Mouse (Mus musculus) stomach, postnatal 0 days (tissue): Measurements from ENCODE around the gene Tnfaip8l2. TPM values are rescaled to one million over a fixed set of nuclear protein-coding genes. Genes with fewer than 3 reads are reported as not detected.

Source experiments
- ATAC-seq: fragments of 200-750 bp; cut with Nextera tagmentation; 2 replicates; pipeline ENCODE4 v1.8.0; 2017; ENCODE audit not compliant: low FRiP score, low TSS enrichment
- DNase-seq: peaks from one replicate; pipeline ENCODE4 v3.0.0-alpha.2; 2016; ENCODE audit warnings: low spot score
- H3K27ac ChIP-seq: fragments of 300-500 bp; sonication (generic); replicated peaks from 2 replicates; pipeline ENCODE4 v1.5.1; 2014; ENCODE audit warnings: mild to moderate bottlenecking, control low read depth
- H3K27me3 ChIP-seq: fragments of 300-500 bp; sonication (generic); 2 replicates; pipeline ENCODE4 v1.6.1; 2014; ENCODE audit warnings: low read length; ENCODE audit not compliant: control insufficient read depth, insufficient read depth
- H3K36me3 ChIP-seq: fragments of 300-500 bp; sonication (generic); 2 replicates; pipeline ENCODE4 v1.6.1; 2014; ENCODE audit warnings: low read length, mixed read lengths; ENCODE audit not compliant: control insufficient read depth, insufficient read depth
- H3K4me1 ChIP-seq: fragments of 300-500 bp; sonication (generic); replicated peaks from 2 replicates; pipeline ENCODE4 v1.6.1; 2014; ENCODE audit warnings: antibody characterized with exemption; ENCODE audit not compliant: control insufficient read depth, insufficient read depth
- H3K4me2 ChIP-seq: fragments of 300-500 bp; sonication (generic); replicated peaks from 2 replicates; pipeline ENCODE4 v1.6.1; 2014; ENCODE audit warnings: low read depth, mild to moderate bottlenecking, control low read depth, moderate library complexity
- H3K4me3 ChIP-seq: fragments of 300-500 bp; sonication (generic); 2 replicates; pipeline ENCODE4 v1.5.1; 2014; ENCODE audit warnings: low read depth, low read length, control low read depth
- H3K9ac ChIP-seq: fragments of 300-500 bp; sonication (generic); 2 replicates; pipeline ENCODE4 v1.6.1; 2014; ENCODE audit warnings: mild to moderate bottlenecking, low read length, control low read depth, mixed read lengths
- H3K9me3 ChIP-seq: fragments of 300-500 bp; sonication (generic); 2 replicates; pipeline ENCODE4 v1.6.1; 2016; ENCODE audit warnings: low read length; ENCODE audit not compliant: control insufficient read depth
- CTCF ChIP-seq: IDR thresholded peaks from 2 replicates; pipeline ENCODE4 v1.5.1; 2016; ENCODE audit warnings: antibody characterized with exemption, low read depth, mild to moderate bottlenecking, moderate library complexity
- EP300 ChIP-seq: optimal IDR thresholded peaks from 2 replicates; pipeline ENCODE3; 2016; ENCODE audit warnings: antibody characterized with exemption
- WGBS: fragments of 180-500 bp; shearing (Covaris S2); extraction: QIAGEN DNeasy Blood & Tissue Kit; methylation state at CpG from one replicate; pipeline ENCODE4 v1.1.7; 2014; 5-methylcytosine and 5-hydroxymethylcytosine counted together
- polyA plus RNA-seq: library from polyadenylated mRNA; unstranded; fragments of >200 nt; fragmentation: Nextera tagmentation; extraction: Ambion mirVana; gene quantifications from 2 replicates; pipeline ENCODE4 v1.2.1, GENCODE M21; 2015

The Tnfaip8l2 gene
- polyA plus RNA-seq, 1 experiment from 2014 or later: 5.3 TPM

GRCm38 (mm10) chr3:95172526-95173255 is 30.5 kb upstream of the Tnfaip8l2 start:
- Histone ChIP-seq H3K4me3 (peak overlapping the region; percentile 15; the same call in 1 of the 2 replicates), H3K4me2 (peak overlapping the region; percentile 42; the same call in 1 of the 2 replicates), H3K27ac (no peak overlapping the region), H3K4me1 (no peaks in the 10 kb centered on the region), H3K36me3 (peaks cover 6% of the 10 kb centered on the region; the same call in 1 of the 2 replicates), H3K27me3 (no peaks in the 10 kb centered on the region; the same call in 1 of the 2 replicates), H3K9ac (0 out of 2 replicates have a peak overlapping the region, but pooled peaks have one; percentile 8), H3K9me3 (no peaks in the 10 kb centered on the region)
- ATAC-seq: 0 out of 2 replicates have a peak, but pooled peaks have one; percentile 11
- WGBS: 45% methylated on average over 66 of the region's 84 CpGs
- peak; percentile 31 for DNase-seq
- TF ChIP-seq CTCF (peak; percentile 2; the same call in 1 of the 2 replicates), EP300 (no peak)

- Histone ChIP-seq H3K36me3 (peaks cover 9% of the 10 kb centered on the region; the same call in 1 of the 2 replicates), H3K27ac (no peak overlapping the region), H3K4me2 (no peak overlapping the region), H3K4me1 (no peaks in the 10 kb centered on the region), H3K9ac (no peak overlapping the region), H3K9me3 (no peaks in the 10 kb centered on the region), H3K4me3 (no peak overlapping the region), H3K27me3 (no peaks in the 10 kb centered on the region; the same call in 1 of the 2 replicates)
- WGBS: 53% methylated on average over 6 of the region's 6 CpGs
- TF ChIP-seq CTCF (no peak), EP300 (no peak)
- DNase-seq: no peak
- ATAC-seq: no peak
These were observed 28.9 kb upstream of the Tnfaip8l2 start for GRCm38 (mm10) chr3:95171105-95171504.

- H3K27me3 ChIP-seq: no peaks in the 10 kb centered on the region; the same call in 1 of the 2 replicates
- TF ChIP-seq EP300: no peak
- DNase-seq: no peak
- H3K9ac ChIP-seq: no peak overlapping the region
- ATAC-seq: no peak
- peaks cover 9% of the 10 kb centered on the region; the same call in 1 of the 2 replicates for H3K36me3 ChIP-seq
- WGBS: 88% methylated on average over 10 of the region's 10 CpGs
- no peak overlapping the region for H3K4me3 ChIP-seq
- H3K4me1 ChIP-seq: no peaks in the 10 kb centered on the region
- H3K9me3 ChIP-seq: no peaks in the 10 kb centered on the region
- H3K27ac ChIP-seq: no peak overlapping the region
- H3K4me2 ChIP-seq: no peak overlapping the region
These were observed 27.8 kb upstream of the Tnfaip8l2 start for GRCm38 (mm10) chr3:95169996-95170395.

GRCm38 (mm10) chr3:95164840-95165239 is 22.7 kb upstream of the Tnfaip8l2 start:
- H3K4me3 ChIP-seq: no peak overlapping the region
- no peak overlapping the region for H3K9ac ChIP-seq
- H3K27ac ChIP-seq: no peak overlapping the region
- peaks cover 6% of the 10 kb centered on the region; the same call in 1 of the 2 replicates for H3K36me3 ChIP-seq
- ATAC-seq: no peak
- no peaks in the 10 kb centered on the region for H3K9me3 ChIP-seq
- no peak overlapping the region for H3K4me2 ChIP-seq
- H3K27me3 ChIP-seq: no peaks in the 10 kb centered on the region
- 79% methylated on average over 5 of the region's 5 CpGs for WGBS
- peaks cover 7% of the 10 kb centered on the region for H3K4me1 ChIP-seq
- no peak for TF ChIP-seq EP300
- no peak for TF ChIP-seq CTCF
- DNase-seq: no peak

GRCm38 (mm10) chr3:95164256-95164550 is 22.0 kb upstream of the Tnfaip8l2 start:
- Histone ChIP-seq H3K4me2 (no peak overlapping the region), H3K9me3 (no peaks in the 10 kb centered on the region), H3K27me3 (no peaks in the 10 kb centered on the region), H3K9ac (no peak overlapping the region), H3K27ac (no peak overlapping the region), H3K36me3 (peaks cover 6% of the 10 kb centered on the region; the same call in 1 of the 2 replicates), H3K4me1 (peaks cover 9% of the 10 kb centered on the region), H3K4me3 (no peak overlapping the region)
- DNase-seq (no peak), ATAC-seq (no peak)
- WGBS: 83% methylated on average over 4 of the region's 5 CpGs
- TF ChIP-seq CTCF (no peak), EP300 (no peak)
